Mouse (Mus musculus) gastrocnemius, postnatal 25 days (tissue): ENCODE results near the gene Trmt112. TPM values are rescaled to one million over a fixed set of nuclear protein-coding genes. Genes with fewer than 3 reads are reported as not detected.
A peak's percentile ranks its signal among the peaks of the same experiment; 100 is the strongest.

Source experiments
- DNase-seq: peaks from one replicate; pipeline ENCODE4 v3.0.0; 2022
- total RNA-seq, 2 experiments: library from RNA; stranded (reverse); gene quantifications; 1 replicate in 1 of 2; 2 replicates in 1 of 2; pipeline ENCODE4 v1.2.3; 2021

The Trmt112 gene
- total RNA-seq, 2 experiments from 2014 or later: 28.8 to 32.2 TPM

- no peak for DNase-seq
Observed at GRCm38 (mm10) chr19:6925611-6926329, 16.3 kb downstream of the Trmt112 start.

- no peak for DNase-seq
Observed at GRCm38 (mm10) chr19:6926559-6927255, 17.2 kb downstream of the Trmt112 start.

GRCm38 (mm10) chr19:6928080-6928479 is 18.6 kb downstream of the Trmt112 start:
- DNase-seq: no peak

GRCm38 (mm10) chr19:6931002-6931401 is 21.5 kb downstream of the Trmt112 start:
- no peak for DNase-seq

GRCm38 (mm10) chr19:6932018-6932417 is 22.5 kb downstream of the Trmt112 start:
- DNase-seq: no peak

GRCm38 (mm10) chr19:6933102-6933435 is 23.6 kb downstream of the Trmt112 start:
- DNase-seq: no peak

GRCm38 (mm10) chr19:6933436-6934194 is 24.1 kb downstream of the Trmt112 start:
- no peak for DNase-seq

GRCm38 (mm10) chr19:6934195-6934977 is 24.9 kb downstream of the Trmt112 start, which contains the start of gene Kcnk4:
Gene Kcnk4, minus strand, starts transcription at chr19:6934515.
- no peak for DNase-seq

- DNase-seq: no peak
Observed at GRCm38 (mm10) chr19:6936299-6936698, 26.8 kb downstream of the Trmt112 start.

GRCm38 (mm10) chr19:6937541-6938465 is 28.3 kb downstream of the Trmt112 start:
- DNase-seq: no peak

- no peak for DNase-seq
Observed at GRCm38 (mm10) chr19:6939106-6940002, 29.9 kb downstream of the Trmt112 start.

GRCm38 (mm10) chr19:6940396-6941351 is 31.2 kb downstream of the Trmt112 start:
- no peak for DNase-seq

- peak; percentile 92 for DNase-seq
Observed at GRCm38 (mm10) chr19:6941372-6942248, 32.1 kb downstream of the Trmt112 start, which contains the start of gene Bad. Gene Bad, plus strand, starts transcription at chr19:6941861.

- DNase-seq: peak; percentile 97
Observed at GRCm38 (mm10) chr19:6942249-6942691, 32.8 kb downstream of the Trmt112 start, which contains the start of gene Gpr137. Gene Gpr137, minus strand, starts transcription at chr19:6942480.

- DNase-seq: no peak
Observed at GRCm38 (mm10) chr19:6942764-6943163, 33.3 kb downstream of the Trmt112 start.

- DNase-seq: no peak
Observed at GRCm38 (mm10) chr19:6943709-6944108, 34.2 kb downstream of the Trmt112 start.

- DNase-seq: no peak
Observed at GRCm38 (mm10) chr19:6947742-6948141, 38.2 kb downstream of the Trmt112 start.
